Mouse (Mus musculus): ENCODE measurements at regions not wholly inside any gene's neighbourhood (a gene's known extent, or its start where the extent isn't known, plus 50 kb on each side); places are given as distances from the start of the nearest gene placed in this dataset.

DNA sequence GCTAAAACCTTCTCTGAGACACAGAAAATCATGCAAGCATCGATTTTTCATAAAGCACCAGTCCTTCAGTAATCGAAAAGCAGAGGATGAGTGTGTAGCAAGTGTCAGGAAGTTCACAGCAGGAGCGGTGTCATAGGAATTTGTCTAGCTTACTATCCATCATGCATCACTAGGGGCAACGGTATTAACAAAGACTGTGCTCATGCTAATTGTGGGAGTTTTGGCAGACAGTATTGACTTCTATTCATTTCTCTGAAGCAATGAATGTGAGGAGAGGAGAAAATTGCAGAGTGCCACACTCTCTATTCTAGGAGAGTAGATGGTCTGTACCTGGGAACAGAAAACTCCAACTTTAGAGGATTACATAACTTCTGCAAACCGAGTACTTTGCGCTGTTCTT, 274.5 kb downstream of the Poteg start:
- TF ChIP-seq CTCF (IDR thresholded peaks at IDR 0.05; ENCODE audit: extremely low read depth, insufficient read depth, low read length) (no peak), POLR2A (IDR thresholded peaks at IDR 0.05; ENCODE audit: extremely low read depth, insufficient read depth, low read length) (no peak)

Data from cortical plate, adult 2 months (tissue).